Mouse (Mus musculus): ENCODE data around the gene Kif20b.

GRCm38 (mm10) chr19:34886324-34886723, 35.8 kb upstream of the Kif20b start:
- TF ChIP-seq CTCF (IDR thresholded peaks at IDR 0.05; ENCODE audit: borderline replicate concordance, insufficient read depth, low read depth, low read length) (no peak), POLR2A (IDR thresholded peaks at IDR 0.05; ENCODE audit: borderline replicate concordance, insufficient read depth, low read length) (no peak)
